Mouse (Mus musculus) myocyte (in vitro differentiated cells): ENCODE measurements around the gene Hs6st3.

Source experiments
- E2F4 ChIP-seq: IDR thresholded peaks from one replicate; pipeline ENCODE4 v1.6.1; 2011; ENCODE audit warnings: mild to moderate bottlenecking, control low read depth, moderate library complexity; ENCODE audit not compliant: insufficient read depth
- MAX ChIP-seq: IDR thresholded peaks from one replicate; pipeline ENCODE4 v1.6.1; 2011; ENCODE audit warnings: low read depth, mild to moderate bottlenecking, control low read depth
- MYOG ChIP-seq, 3 experiments: IDR thresholded peaks; one replicate each; pipeline ENCODE4 v1.6.1; 2011; ENCODE audit warnings: control low read depth in 2 of 3, low read depth in 2 of 3, mild to moderate bottlenecking in 2 of 3; ENCODE audit not compliant: insufficient read length in 2 of 3, control insufficient read depth in 1 of 3, insufficient read depth in 1 of 3
- POLR2A ChIP-seq: IDR thresholded peaks from one replicate; pipeline ENCODE4 v1.6.1; 2011; ENCODE audit warnings: low read depth, mild to moderate bottlenecking, control low read depth, moderate library complexity; ENCODE audit not compliant: insufficient read length
- TCF12 ChIP-seq: IDR thresholded peaks from one replicate; pipeline ENCODE4 v1.6.1; 2011; ENCODE audit warnings: mild to moderate bottlenecking, control low read depth; ENCODE audit not compliant: poor library complexity, insufficient read depth, severe bottlenecking

DNA sequence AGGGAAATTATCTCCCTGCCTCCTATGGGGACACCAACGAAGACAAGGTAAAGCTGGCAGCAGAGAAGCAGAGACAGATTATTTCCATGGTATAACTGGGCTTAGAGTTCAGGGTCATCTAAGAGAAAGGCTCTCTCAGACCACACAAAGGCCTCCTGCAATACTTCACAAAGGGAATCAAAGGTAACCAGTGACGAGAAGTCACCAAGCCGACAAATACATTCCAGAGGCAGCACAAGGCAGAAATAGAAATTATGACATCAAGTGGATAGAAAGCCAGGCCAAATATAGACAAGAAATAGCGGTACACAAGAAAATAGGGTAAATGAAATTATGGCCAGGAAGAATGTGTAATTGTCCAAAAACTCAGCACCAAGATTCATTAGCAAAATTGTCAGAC, 633.9 kb downstream of the Hs6st3 start:
- no peak for TF ChIP-seq MYOG (IDR thresholded peaks at IDR 0.05; ENCODE audit: control insufficient read depth in 1 of 3, insufficient read depth in 1 of 3, insufficient read length in 2 of 3, low read depth in 2 of 3)
- TF ChIP-seq POLR2A, result no peak
- TF ChIP-seq MAX, result no peak
- TF ChIP-seq TCF12, result no peak
- no peak for TF ChIP-seq E2F4
